Mouse (Mus musculus) MEL (cell line): ENCODE measurements around the gene Erich6. TPM values are rescaled to one million over a fixed set of nuclear protein-coding genes. Genes with fewer than 3 reads are reported as not detected.

Experiments
- DNase-seq: peaks from one replicate; pipeline ENCODE4 v3.0.0; 2011; ENCODE audit warnings: low read depth, low spot score
- H3K27ac ChIP-seq: 2 replicates; pipeline ENCODE4 v1.5.1; 2012; ENCODE audit warnings: low read depth, mild to moderate bottlenecking, control low read depth, low read length, moderate library complexity; ENCODE audit not compliant: control insufficient read depth
- H3K27me3 ChIP-seq, 2 experiments: fragments of 150-350 bp in 1 of 2; sonication (generic) in 1 of 2; 2 replicates each; pipeline ENCODE4 v1.6.1; 2012; ENCODE audit warnings: low read length in 2 of 2, mild to moderate bottlenecking in 2 of 2, improper control_type of control experiment in 1 of 2, moderate library complexity in 1 of 2; ENCODE audit not compliant: insufficient read depth in 2 of 2, control insufficient read depth in 1 of 2
- H3K36me3 ChIP-seq, 2 experiments: 2 replicates each; pipeline ENCODE4 v1.6.1; 2012 to 2014; ENCODE audit warnings: low read length in 2 of 2, improper control_type of control experiment in 1 of 2, inconsistent platforms in 1 of 2, mild to moderate bottlenecking in 1 of 2; ENCODE audit not compliant: insufficient read depth in 2 of 2, control insufficient read depth in 1 of 2
- H3K4me1 ChIP-seq, 2 experiments: fragments of 150-350 bp in 1 of 2; sonication (generic) in 1 of 2; 2 replicates each; pipeline ENCODE4 v1.6.1; 2012; ENCODE audit warnings: low read length in 2 of 2, improper control_type of control experiment in 1 of 2, mild to moderate bottlenecking in 1 of 2; ENCODE audit not compliant: insufficient read depth in 2 of 2, control insufficient read depth in 1 of 2
- H3K4me3 ChIP-seq, 2 experiments: fragments of 150-350 bp in 1 of 2; sonication (generic) in 1 of 2; 2 replicates each; pipeline ENCODE4 v1.5.1; 2012; ENCODE audit warnings: low read depth in 2 of 2, low read length in 2 of 2, mild to moderate bottlenecking in 2 of 2, moderate library complexity in 2 of 2, control low read depth in 1 of 2, improper control_type of control experiment in 1 of 2; ENCODE audit not compliant: control insufficient read depth in 1 of 2, insufficient read depth in 1 of 2
- H3K79me2 ChIP-seq: 2 replicates; pipeline ENCODE4 v1.6.1; 2012; ENCODE audit warnings: mild to moderate bottlenecking, low read length, moderate library complexity; ENCODE audit not compliant: control insufficient read depth, poor library complexity, insufficient read depth
- H3K9ac ChIP-seq: 2 replicates; pipeline ENCODE4 v1.6.1; 2012; ENCODE audit warnings: low read depth, mild to moderate bottlenecking, control low read depth, low read length, moderate library complexity; ENCODE audit not compliant: control insufficient read depth, poor library complexity, severe bottlenecking
- H3K9me3 ChIP-seq: fragments of 150-350 bp; sonication (generic); replicated peaks from 2 replicates; pipeline ENCODE4 v1.6.1; 2012; ENCODE audit warnings: mild to moderate bottlenecking, low read length, improper control_type of control experiment, moderate library complexity; ENCODE audit not compliant: insufficient read depth
- BHLHE40 ChIP-seq: IDR thresholded peaks from 2 replicates; pipeline ENCODE4 v1.6.1; 2012; ENCODE audit warnings: low read depth, mild to moderate bottlenecking, inconsistent platforms, low read length, improper control_type of control experiment, borderline replicate concordance
- CHD2 ChIP-seq: IDR thresholded peaks from 2 replicates; pipeline ENCODE4 v1.6.1; 2011; ENCODE audit warnings: low read length, improper control_type of control experiment
- CTCF ChIP-seq, 3 experiments: IDR thresholded peaks in 2 of 3; conservative IDR thresholded peaks in 1 of 3; 2 replicates each; pipeline ENCODE4 v1.5.1; 2011 to 2012; ENCODE audit warnings: low read length in 3 of 3, low read depth in 2 of 3, mild to moderate bottlenecking in 2 of 3, improper control_type of control experiment in 1 of 3, inconsistent platforms in 1 of 3, mixed read lengths in 1 of 3, moderate library complexity in 1 of 3; ENCODE audit not compliant: control insufficient read depth in 1 of 3, insufficient read depth in 1 of 3, poor library complexity in 1 of 3, severe bottlenecking in 1 of 3
- E2F4 ChIP-seq: IDR thresholded peaks from 2 replicates; pipeline ENCODE4 v1.6.1; 2011; ENCODE audit warnings: low read depth, low read length, improper control_type of control experiment, borderline replicate concordance
- ELF1 ChIP-seq: IDR thresholded peaks from 2 replicates; pipeline ENCODE4 v1.6.1; 2014; ENCODE audit warnings: low read depth, mild to moderate bottlenecking, inconsistent platforms, low read length, improper control_type of control experiment, moderate library complexity
- EP300 ChIP-seq, 2 experiments: IDR thresholded peaks; 2 replicates each; pipeline ENCODE4 v1.6.1; 2011; ENCODE audit warnings: improper control_type of control experiment in 2 of 2, low read length in 2 of 2, low read depth in 1 of 2, mild to moderate bottlenecking in 1 of 2
- GABPA ChIP-seq: IDR thresholded peaks from 2 replicates; pipeline ENCODE4 v1.6.1; 2012; ENCODE audit warnings: low read depth, mild to moderate bottlenecking, inconsistent platforms, low read length, improper control_type of control experiment, moderate library complexity
- JUND ChIP-seq: IDR thresholded peaks from 2 replicates; pipeline ENCODE4 v1.6.1; 2011; ENCODE audit warnings: low read depth, mild to moderate bottlenecking, improper control_type of control experiment, low read length
- KAT2A ChIP-seq: conservative IDR thresholded peaks from 2 replicates; pipeline ENCODE4 v1.6.1; 2012; ENCODE audit warnings: low read depth, low read length, improper control_type of control experiment, inconsistent platforms
- MAZ ChIP-seq: IDR thresholded peaks from 2 replicates; pipeline ENCODE4 v1.6.1; 2012; ENCODE audit warnings: low read depth, mild to moderate bottlenecking, inconsistent platforms, low read length, improper control_type of control experiment
- MYB ChIP-seq: IDR thresholded peaks from 2 replicates; pipeline ENCODE4 v1.6.1; 2011; ENCODE audit warnings: mild to moderate bottlenecking, low read depth, low read length, improper control_type of control experiment
- RAD21 ChIP-seq: IDR thresholded peaks from 2 replicates; pipeline ENCODE4 v1.6.1; 2011; ENCODE audit warnings: mild to moderate bottlenecking, low read depth, low read length, improper control_type of control experiment
- RCOR1 ChIP-seq: IDR thresholded peaks from 2 replicates; pipeline ENCODE4 v1.6.1; 2012; ENCODE audit warnings: low read depth, mild to moderate bottlenecking, inconsistent platforms, low read length, improper control_type of control experiment
- SMC3 ChIP-seq: IDR thresholded peaks from 2 replicates; pipeline ENCODE4 v1.6.1; 2011; ENCODE audit warnings: low read depth, low read length, improper control_type of control experiment
- UBTF ChIP-seq: IDR thresholded peaks from 2 replicates; pipeline ENCODE4 v1.6.1; 2012; ENCODE audit warnings: low read depth, mild to moderate bottlenecking, inconsistent platforms, low read length, improper control_type of control experiment, moderate library complexity, borderline replicate concordance; ENCODE audit not compliant: insufficient read depth
- USF1 ChIP-seq: IDR thresholded peaks from 2 replicates; pipeline ENCODE4 v1.6.1; 2014; ENCODE audit warnings: low read depth, mild to moderate bottlenecking, inconsistent platforms, low read length, improper control_type of control experiment, moderate library complexity
- ZKSCAN1 ChIP-seq: IDR thresholded peaks from 2 replicates; pipeline ENCODE4 v1.6.1; 2012; ENCODE audit warnings: low read depth, mild to moderate bottlenecking, inconsistent platforms, low read length, improper control_type of control experiment, moderate library complexity
- ZNF384 ChIP-seq: IDR thresholded peaks from 2 replicates; pipeline ENCODE4 v1.6.1; 2012; ENCODE audit warnings: low read depth, mild to moderate bottlenecking, inconsistent platforms, low read length, improper control_type of control experiment
- polyA plus RNA-seq, 2 experiments: library from polyadenylated mRNA; stranded (reverse) in 1 of 2; unstranded in 1 of 2; fragments of >175 nt in 1 of 2; fragments of >200 nt in 1 of 2; gene quantifications; 2 replicates each; pipeline versions ENCODE4 v1.2.1 to v1.2.4; 2012; ENCODE audit warnings: low replicate concordance in 2 of 2, low read depth in 1 of 2; ENCODE audit not compliant: insufficient read length in 2 of 2, insufficient read depth in 1 of 2, missing spikeins in 1 of 2
- total RNA-seq: library from RNA; depleted of rRNA; stranded (reverse); fragments of 300-350 nt; gene quantifications from 2 replicates; pipeline ENCODE4 v1.2.3, GENCODE M21; 2012

Gene Erich6
- total and polyA plus RNA-seq, 3 experiments: 0.08 TPM; not detected in 2

GRCm38 (mm10) chr3:58680943-58681637 lies 44.1 kb upstream of the Erich6 start:
- TF ChIP-seq SMC3 (no peak), USF1 (no peak), ELF1 (no peak), KAT2A (no peak), ZNF384 (no peak), BHLHE40 (no peak), GABPA (no peak), CTCF (IDR thresholded peaks at IDR 0.05 in 2 of 3, conservative IDR thresholded peaks at IDR 0.05 in 1 of 3; ENCODE audit: control insufficient read depth in 1 of 3, insufficient read depth in 1 of 3, low read depth in 2 of 3, low read length in 3 of 3, poor library complexity in 1 of 3, severe bottlenecking in 1 of 3) (no peak), EP300 (IDR thresholded peaks at IDR 0.05; ENCODE audit: low read depth in 1 of 2, low read length in 2 of 2) (no peak), RAD21 (no peak), MAZ (no peak)
- H3K4me1 ChIP-seq: peaks cover 0 to 6% of the 10 kb centered on the region in 2 experiments; a peak in 1 of 4 replicates
- H3K9me3 ChIP-seq: no peaks in the 10 kb centered on the region
- no peaks in the 10 kb centered on the region for H3K27me3 ChIP-seq
- no peak overlapping the region for H3K27ac ChIP-seq
- DNase-seq: no peak
- H3K4me3 ChIP-seq: no peak overlapping the region
- no peak overlapping the region for H3K9ac ChIP-seq
- peaks cover 5 to 11% of the 10 kb centered on the region in 2 experiments for H3K36me3 ChIP-seq
- peaks cover 27% of the 10 kb centered on the region for H3K79me2 ChIP-seq

GRCm38 (mm10) chr3:58679996-58680395 lies 43.0 kb upstream of the Erich6 start:
- Histone ChIP-seq H3K9ac (no peak overlapping the region), H3K4me3 (no peak overlapping the region), H3K27me3 (no peaks in the 10 kb centered on the region), H3K4me1 (peaks cover 0 to 6% of the 10 kb centered on the region in 2 experiments; a peak in 1 of 4 replicates), H3K27ac (no peak overlapping the region), H3K36me3 (peaks cover 5 to 11% of the 10 kb centered on the region in 2 experiments), H3K79me2 (peaks cover 21% of the 10 kb centered on the region), H3K9me3 (no peaks in the 10 kb centered on the region)
- DNase-seq: no peak
- TF ChIP-seq RCOR1 (no peak), MYB (no peak), CHD2 (no peak), USF1 (no peak), E2F4 (no peak), JUND (no peak), ELF1 (no peak), RAD21 (no peak), BHLHE40 (no peak), GABPA (no peak), ZKSCAN1 (no peak), UBTF (no peak)
